Mouse (Mus musculus) olfactory bulb, adult 2 months (tissue): ENCODE results near the gene Marveld1. TPM values are rescaled to one million over a fixed set of nuclear protein-coding genes. Genes with fewer than 3 reads are reported as not detected.

Experiments
- H3K27ac ChIP-seq: fragments of 200-500 bp; 2 replicates; pipeline ENCODE4 v1.5.1; 2012; ENCODE audit warnings: low read depth, low read length; ENCODE audit not compliant: insufficient read depth
- H3K4me1 ChIP-seq: fragments of 200-500 bp; 2 replicates; pipeline ENCODE4 v1.6.1; 2012; ENCODE audit warnings: low read length; ENCODE audit not compliant: control insufficient read depth, insufficient read depth
- H3K4me3 ChIP-seq: fragments of 200-500 bp; 2 replicates; pipeline ENCODE4 v1.5.1; 2012; ENCODE audit warnings: mild to moderate bottlenecking, low read depth, low read length, moderate library complexity; ENCODE audit not compliant: insufficient read depth
- CTCF ChIP-seq: fragments of 200-500 bp; IDR thresholded peaks from 2 replicates; pipeline ENCODE4 v1.5.1; 2012; ENCODE audit warnings: low read depth, mild to moderate bottlenecking, low read length, moderate library complexity; ENCODE audit not compliant: insufficient read depth
- POLR2A ChIP-seq: fragments of 200-500 bp; IDR thresholded peaks from 2 replicates; pipeline ENCODE4 v1.6.1; 2012; ENCODE audit warnings: mild to moderate bottlenecking, low read depth, low read length, moderate library complexity; ENCODE audit not compliant: insufficient read depth
- WGBS: fragments of 180-500 bp; shearing (Covaris S2); methylation state at CpG from one replicate; pipeline ENCODE4 v1.1.7; 2018; 5-methylcytosine and 5-hydroxymethylcytosine counted together
- polyA plus RNA-seq: library from polyadenylated mRNA; stranded (reverse); fragments of >200 nt; gene quantifications from 2 replicates; pipeline ENCODE4 v1.2.4, GENCODE M21; 2012; ENCODE audit warnings: low replicate concordance; ENCODE audit not compliant: missing spikeins, insufficient read depth, insufficient read length

Marveld1 gene
- polyA plus RNA-seq, 1 experiment = not detected

- peaks cover 7% of the 10 kb centered on the region for H3K4me1 ChIP-seq
- WGBS = 13% methylated on average over 7 of the region's 7 CpGs
- no peak for TF ChIP-seq POLR2A
- TF ChIP-seq CTCF = no peak
- no peak overlapping the region for H3K4me3 ChIP-seq
- H3K27ac ChIP-seq = no peak overlapping the region
Measured at GRCm38 (mm10) chr19:42164188-42164587, 17.0 kb downstream of the Marveld1 start.

- H3K4me3 ChIP-seq = no peak overlapping the region
- WGBS = 1% methylated on average over 12 of the region's 12 CpGs
- no peak overlapping the region for H3K27ac ChIP-seq
- TF ChIP-seq CTCF (peak; percentile 77), POLR2A (no peak)
- peaks cover 7% of the 10 kb centered on the region for H3K4me1 ChIP-seq
Measured at GRCm38 (mm10) chr19:42166130-42166529, 18.9 kb downstream of the Marveld1 start.

DNA sequence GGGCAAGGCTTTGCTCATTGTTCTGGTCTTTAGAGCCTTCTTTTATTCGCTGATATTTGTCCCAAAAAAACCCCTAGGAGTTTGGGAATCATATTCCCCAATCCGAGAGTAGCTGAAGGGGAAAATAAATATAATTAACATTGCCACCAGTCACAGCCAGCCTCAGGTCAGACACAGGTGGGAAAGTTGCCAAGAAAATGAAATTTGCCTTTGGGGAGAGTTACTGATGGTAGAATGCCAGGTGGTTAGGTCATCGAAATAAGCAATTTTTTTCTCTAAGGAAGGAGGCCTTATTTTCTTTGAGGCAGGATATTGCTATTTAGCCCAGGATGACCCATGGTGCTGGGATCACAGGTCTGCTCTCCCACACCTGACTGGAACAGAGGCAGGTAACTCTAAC lies 19.6 kb downstream of the Marveld1 start:
- H3K4me1 ChIP-seq = peaks cover 11% of the 10 kb centered on the region
- no peak for TF ChIP-seq POLR2A
- no peak for TF ChIP-seq CTCF
- H3K4me3 ChIP-seq = no peak overlapping the region
- H3K27ac ChIP-seq = no peak overlapping the region
- WGBS = 35% methylated on average over 3 of the region's 3 CpGs

GRCm38 (mm10) chr19:42167489-42167888 lies 20.3 kb downstream of the Marveld1 start:
- 65% methylated on average over 9 of the region's 9 CpGs for WGBS

GRCm38 (mm10) chr19:42169322-42169975 lies 22.2 kb downstream of the Marveld1 start:
- H3K4me3 ChIP-seq = no peak overlapping the region
- TF ChIP-seq POLR2A (no peak), CTCF (no peak)
- H3K4me1 ChIP-seq = peaks cover 9% of the 10 kb centered on the region
- no peak overlapping the region for H3K27ac ChIP-seq
- 52% methylated on average over 10 of the region's 10 CpGs for WGBS

More at GRCm38 (mm10) chr19:42167489-42167888, 20.3 kb downstream of the Marveld1 start:
- H3K4me3 ChIP-seq = no peak overlapping the region
- peaks cover 14% of the 10 kb centered on the region for H3K4me1 ChIP-seq
- no peak overlapping the region for H3K27ac ChIP-seq
- no peak for TF ChIP-seq POLR2A
- TF ChIP-seq CTCF = no peak

DNA sequence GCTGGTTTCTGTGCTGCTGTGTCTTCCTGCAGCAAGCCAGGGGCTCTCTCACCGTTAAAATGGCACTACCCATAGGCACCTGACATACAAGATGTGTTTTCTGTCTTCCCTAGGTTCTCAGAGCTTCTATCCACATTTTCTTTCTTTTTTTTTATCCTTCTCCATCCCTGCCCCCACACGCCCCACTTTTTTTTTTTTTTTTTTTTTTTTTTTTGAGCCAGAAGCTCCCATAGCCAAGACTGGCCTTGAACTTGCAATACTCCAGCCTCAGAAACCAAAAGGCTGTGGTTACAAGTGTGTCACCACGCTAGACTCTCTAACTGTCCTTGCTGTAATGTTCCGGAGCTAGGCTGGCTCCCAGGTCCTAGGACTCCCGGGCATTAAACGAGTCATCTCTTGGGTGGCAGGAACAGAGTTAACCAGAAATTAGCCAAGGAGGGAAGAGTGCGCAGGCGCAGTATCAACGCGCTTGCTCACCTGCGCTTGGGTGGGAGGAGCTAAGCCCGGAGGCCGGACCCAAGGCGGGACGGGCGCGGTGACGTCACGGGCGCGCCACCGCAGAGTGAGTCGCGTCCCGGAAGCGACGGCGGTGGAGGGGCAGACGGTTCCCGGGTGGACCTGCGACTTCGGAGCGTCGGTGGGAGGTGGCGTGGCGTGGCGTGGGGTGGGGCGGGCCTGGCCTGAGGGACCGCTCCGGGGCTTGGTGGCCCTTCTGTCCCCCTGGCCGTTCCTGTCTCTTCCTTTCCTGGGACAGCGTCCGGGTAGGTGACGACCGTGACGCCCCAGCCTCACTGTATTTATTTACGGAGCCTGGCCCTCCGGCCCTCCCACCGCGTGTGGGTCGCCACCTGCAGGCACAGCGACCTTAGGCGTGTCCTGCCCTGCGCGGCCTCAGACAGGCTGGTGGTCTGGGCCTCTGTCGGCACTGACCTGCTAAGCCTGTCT lies 23.1 kb downstream of the Marveld1 start:
- no peak overlapping the region for H3K27ac ChIP-seq

GRCm38 (mm10) chr19:42176841-42177240 lies 29.6 kb downstream of the Marveld1 start:
- Histone ChIP-seq H3K4me1 (peaks cover 4% of the 10 kb centered on the region; the same call in 1 of the 2 replicates), H3K4me3 (no peak overlapping the region), H3K27ac (no peak overlapping the region)
- no peak for TF ChIP-seq CTCF
- no peak for TF ChIP-seq POLR2A
- WGBS = 80% methylated on average over 7 of the region's 7 CpGs

More for the DNA sequence above, 23.1 kb downstream of the Marveld1 start:
- H3K4me1 ChIP-seq = peaks cover 9% of the 10 kb centered on the region
- WGBS = 1% methylated on average over 55 of the region's 56 CpGs
- peak overlapping the region; percentile 70 for H3K4me3 ChIP-seq
- TF ChIP-seq CTCF (no peak), POLR2A (peak; percentile 79; the same call in 1 of the 2 replicates)

- WGBS = 89% methylated on average over 2 of the region's 2 CpGs
Measured at GRCm38 (mm10) chr19:42177461-42177860, 30.3 kb downstream of the Marveld1 start.

GRCm38 (mm10) chr19:42179356-42179755 lies 32.2 kb downstream of the Marveld1 start:
- 89% methylated on average over 14 of the region's 14 CpGs for WGBS
- Histone ChIP-seq H3K27ac (no peak overlapping the region), H3K4me1 (no peaks in the 10 kb centered on the region), H3K4me3 (no peak overlapping the region)
- TF ChIP-seq CTCF (no peak), POLR2A (no peak)

More at GRCm38 (mm10) chr19:42177461-42177860, 30.3 kb downstream of the Marveld1 start:
- no peak for TF ChIP-seq POLR2A
- no peak for TF ChIP-seq CTCF
- Histone ChIP-seq H3K4me1 (no peaks in the 10 kb centered on the region), H3K27ac (no peak overlapping the region), H3K4me3 (no peak overlapping the region)
